Mouse (Mus musculus) right cerebral cortex, adult 18-20 months (tissue): ENCODE data around the gene Foxp1.

ENCODE experiments used
- DNase-seq: peaks from one replicate; pipeline ENCODE4 v3.0.0; 2022; ENCODE audit warnings: mixed read lengths

Foxp1 gene

GRCm38 (mm10) chr6:99107674-99108073 is 414.8 kb downstream of the Foxp1 start:
- no peak for DNase-seq

- DNase-seq = no peak
Measured at GRCm38 (mm10) chr6:99107081-99107482, 415.4 kb downstream of the Foxp1 start.

GRCm38 (mm10) chr6:99105979-99106378 is 416.5 kb downstream of the Foxp1 start:
- DNase-seq = no peak

- DNase-seq = no peak
Measured at GRCm38 (mm10) chr6:99104446-99104845, 418.1 kb downstream of the Foxp1 start.

- no peak for DNase-seq
Measured at GRCm38 (mm10) chr6:99103911-99104310, 418.6 kb downstream of the Foxp1 start.

GRCm38 (mm10) chr6:99101489-99101908 is 421.0 kb downstream of the Foxp1 start:
- DNase-seq = no peak

GRCm38 (mm10) chr6:99100331-99100730 is 422.2 kb downstream of the Foxp1 start:
- no peak for DNase-seq

- no peak for DNase-seq
Measured at GRCm38 (mm10) chr6:99099781-99100180, 422.7 kb downstream of the Foxp1 start.

GRCm38 (mm10) chr6:99097191-99097590 is 425.3 kb downstream of the Foxp1 start:
- DNase-seq = no peak

GRCm38 (mm10) chr6:99096776-99097166 is 425.8 kb downstream of the Foxp1 start:
- DNase-seq = no peak

- peak; percentile 25 for DNase-seq
Measured at GRCm38 (mm10) chr6:99096105-99096775, 426.3 kb downstream of the Foxp1 start.

GRCm38 (mm10) chr6:99095185-99096104 is 427.1 kb downstream of the Foxp1 start:
- no peak for DNase-seq

- DNase-seq = peak; percentile 11
Measured at GRCm38 (mm10) chr6:99094339-99094989, 428.1 kb downstream of the Foxp1 start.

GRCm38 (mm10) chr6:99093856-99094255 is 428.7 kb downstream of the Foxp1 start:
- DNase-seq = no peak

- no peak for DNase-seq
Measured at GRCm38 (mm10) chr6:99093208-99093607, 429.3 kb downstream of the Foxp1 start.

- no peak for DNase-seq
Measured at GRCm38 (mm10) chr6:99091799-99092198, 430.7 kb downstream of the Foxp1 start.

- DNase-seq = no peak
Measured at GRCm38 (mm10) chr6:99087598-99087997, 434.9 kb downstream of the Foxp1 start.

- no peak for DNase-seq
Measured at GRCm38 (mm10) chr6:99084956-99085355, 437.6 kb downstream of the Foxp1 start.

- DNase-seq = no peak
Measured at GRCm38 (mm10) chr6:99081259-99081658, 441.3 kb downstream of the Foxp1 start.

- DNase-seq = peak; percentile 81
Measured at GRCm38 (mm10) chr6:99079041-99079835, 443.3 kb downstream of the Foxp1 start.

- DNase-seq = no peak
Measured at GRCm38 (mm10) chr6:99078089-99078488, 444.4 kb downstream of the Foxp1 start.
